Mouse (Mus musculus) liver, embryonic 13.5 days (tissue): ENCODE measurements around the gene Gcnt3. TPM values are rescaled to one million over a fixed set of nuclear protein-coding genes. Genes with fewer than 3 reads are reported as not detected.

Experiments used
- ATAC-seq: fragments of 200-750 bp; cut with Nextera tagmentation; 2 replicates; pipeline ENCODE4 v1.8.0; 2017; ENCODE audit warnings: low read depth, mild to moderate bottlenecking, moderate number of reproducible peaks, moderate library complexity
- DNase-seq: peaks from one replicate; pipeline ENCODE4 v3.0.0; 2022
- H3K27ac ChIP-seq: fragments of 300-500 bp; sonication (generic); 2 replicates; pipeline ENCODE4 v1.5.1; 2015; ENCODE audit warnings: moderate library complexity, mild to moderate bottlenecking, inconsistent platforms
- H3K27me3 ChIP-seq: fragments of 300-500 bp; sonication (generic); 2 replicates; pipeline ENCODE4 v1.6.1; 2015; ENCODE audit warnings: mild to moderate bottlenecking, inconsistent platforms
- H3K36me3 ChIP-seq: fragments of 300-500 bp; sonication (generic); 2 replicates; pipeline ENCODE4 v1.6.1; 2015; ENCODE audit warnings: mild to moderate bottlenecking, inconsistent platforms
- H3K4me1 ChIP-seq: fragments of 300-500 bp; sonication (generic); replicated peaks from 2 replicates; pipeline ENCODE4 v1.6.1; 2015; ENCODE audit warnings: inconsistent platforms
- H3K4me2 ChIP-seq: fragments of 300-500 bp; sonication (generic); 2 replicates; pipeline ENCODE4 v1.6.1; 2015; ENCODE audit warnings: inconsistent platforms, mild to moderate bottlenecking, moderate library complexity
- H3K4me3 ChIP-seq: fragments of 300-500 bp; sonication (generic); replicated peaks from 2 replicates; pipeline ENCODE4 v1.5.1; 2015; ENCODE audit warnings: mild to moderate bottlenecking, inconsistent platforms
- H3K9ac ChIP-seq: fragments of 300-500 bp; sonication (generic); 2 replicates; pipeline ENCODE4 v1.6.1; 2015; ENCODE audit warnings: mild to moderate bottlenecking, inconsistent platforms
- H3K9me3 ChIP-seq: fragments of 300-500 bp; sonication (generic); replicated peaks from 2 replicates; pipeline ENCODE4 v1.6.1; 2016; ENCODE audit warnings: inconsistent platforms
- WGBS: fragments of 180-500 bp; shearing (Covaris S2); methylation state at CpG from one replicate; pipeline ENCODE4 v1.1.7; 2015; ENCODE audit not compliant: insufficient replicate concordance; 5-methylcytosine and 5-hydroxymethylcytosine counted together
- polyA plus RNA-seq: library from polyadenylated mRNA; unstranded; fragments of >200 nt; fragmentation: Nextera tagmentation; extraction: Ambion mirVana; gene quantifications from 2 replicates; pipeline ENCODE4 v1.2.1, GENCODE M21; 2015

Gene Gcnt3
- 0.09 TPM in 1 of 2 replicates, not detected in the other for polyA plus RNA-seq

DNA sequence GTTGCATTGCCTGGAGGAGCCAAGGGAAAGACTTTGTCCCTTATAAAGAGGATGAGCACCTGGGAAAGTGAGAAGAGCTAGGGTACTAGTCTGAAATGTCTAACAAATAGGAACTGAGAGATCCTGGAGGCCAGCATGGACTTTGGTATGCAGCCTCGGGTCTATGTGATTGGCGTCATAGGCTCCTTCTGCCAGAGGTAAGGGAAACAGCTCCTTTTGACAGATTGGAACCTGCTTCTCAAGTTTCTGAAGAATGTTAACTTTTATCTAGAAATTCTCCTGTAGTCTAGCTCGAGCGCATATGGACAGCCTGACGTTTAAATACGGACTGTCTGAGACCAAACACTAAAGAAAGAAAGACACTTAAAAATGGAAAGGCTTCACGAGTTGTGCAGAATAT lies at the start of gene Gcnt3:
TSS of gene Gcnt3 (minus strand) at position 101 of the 400 bp plus-strand sequence.
- no peaks in the 10 kb centered on the region for H3K36me3 ChIP-seq
- no peak within 1 kb of the TSS for H3K27ac ChIP-seq
- H3K4me2 ChIP-seq = no peak within 1 kb of the TSS
- no peak for ATAC-seq
- peaks cover 16% of the 10 kb centered on the region for H3K27me3 ChIP-seq
- no peak within 1 kb of the TSS for H3K9ac ChIP-seq
- H3K9me3 ChIP-seq = no peaks in the 10 kb centered on the region
- H3K4me1 ChIP-seq = peaks cover 5% of the 10 kb centered on the region
- DNase-seq = no peak
- no peak within 1 kb of the TSS for H3K4me3 ChIP-seq
- WGBS = 70% methylated on average over 7 of the region's 7 CpGs

DNA sequence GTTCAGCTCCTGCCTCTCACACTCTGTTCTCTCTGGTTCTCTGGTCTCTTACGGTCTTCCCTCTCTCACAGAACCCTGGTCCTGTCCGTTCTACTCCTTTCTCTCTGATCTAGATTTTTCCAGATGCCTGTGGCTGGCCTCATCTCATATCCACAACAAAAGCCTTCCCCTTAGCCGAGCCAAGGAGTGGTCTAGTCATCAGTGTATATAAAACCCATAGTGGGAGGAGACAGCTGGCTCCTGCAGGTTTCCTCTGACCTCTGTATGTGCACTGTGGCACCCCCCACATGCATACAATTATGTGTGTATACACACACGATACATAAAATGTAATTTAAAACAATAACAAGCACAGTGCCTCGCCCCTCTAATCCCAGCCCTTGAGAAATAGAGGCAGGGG lies 49.5 kb upstream of the Gcnt3 start:
- 62% methylated on average over 5 of the region's 5 CpGs for WGBS
- Histone ChIP-seq H3K27ac (no peak overlapping the region), H3K9me3 (no peaks in the 10 kb centered on the region), H3K4me1 (no peaks in the 10 kb centered on the region; the same call in 1 of the 2 replicates), H3K27me3 (no peaks in the 10 kb centered on the region), H3K9ac (no peak overlapping the region), H3K4me2 (no peak overlapping the region), H3K36me3 (no peaks in the 10 kb centered on the region), H3K4me3 (no peak overlapping the region)
- DNase-seq (no peak), ATAC-seq (no peak)

DNA sequence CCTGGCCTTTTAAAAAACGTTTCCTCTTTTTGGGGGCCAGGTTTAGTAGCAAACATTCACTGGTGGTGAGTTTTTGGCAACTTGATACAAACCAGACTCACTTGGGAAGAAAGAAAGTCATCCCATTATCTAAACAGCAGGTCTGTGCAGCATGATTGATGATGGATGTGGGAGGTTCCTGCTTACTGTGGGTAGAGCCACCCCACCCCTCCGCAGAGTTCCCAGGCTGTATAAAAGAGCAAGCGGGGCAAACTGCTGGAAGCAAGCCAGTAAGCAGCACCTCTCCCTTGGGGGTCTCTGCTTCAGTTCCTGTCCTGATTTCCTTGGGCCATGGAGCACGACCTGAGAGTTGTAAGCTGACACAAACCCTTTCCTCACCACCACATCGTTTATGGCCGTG lies 48.2 kb upstream of the Gcnt3 start:
- H3K27me3 ChIP-seq = no peaks in the 10 kb centered on the region
- no peak overlapping the region for H3K27ac ChIP-seq
- H3K9me3 ChIP-seq = no peaks in the 10 kb centered on the region
- DNase-seq = no peak
- 45% methylated on average over 6 of the region's 6 CpGs for WGBS
- ATAC-seq = no peak
- no peak overlapping the region for H3K4me2 ChIP-seq
- no peak overlapping the region for H3K9ac ChIP-seq
- no peak overlapping the region for H3K4me3 ChIP-seq
- H3K4me1 ChIP-seq = no peaks in the 10 kb centered on the region; the same call in 1 of the 2 replicates
- H3K36me3 ChIP-seq = no peaks in the 10 kb centered on the region

DNA sequence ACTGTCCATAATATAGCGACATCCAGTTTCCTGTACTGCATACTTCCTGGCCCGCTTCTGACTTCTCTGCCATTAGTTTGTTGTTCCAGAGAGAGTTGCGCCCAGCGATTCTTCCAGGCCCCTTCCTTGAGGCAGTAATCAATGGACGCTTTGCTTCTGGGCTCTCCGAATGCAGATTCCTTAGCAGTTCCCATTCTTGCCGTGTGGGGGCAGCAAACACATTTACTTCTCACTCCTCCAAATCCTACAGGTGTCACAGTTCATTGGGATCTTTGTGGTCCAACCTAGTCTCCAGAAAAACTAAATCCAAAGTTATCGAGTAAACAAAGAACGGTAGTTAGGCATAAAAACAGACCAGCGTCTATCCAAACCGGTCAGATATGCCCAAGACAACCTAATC lies 46.2 kb upstream of the Gcnt3 start:
- Histone ChIP-seq H3K27ac (no peak overlapping the region), H3K4me1 (no peaks in the 10 kb centered on the region; the same call in 1 of the 2 replicates), H3K36me3 (no peaks in the 10 kb centered on the region), H3K9ac (no peak overlapping the region), H3K9me3 (no peaks in the 10 kb centered on the region), H3K4me2 (no peak overlapping the region), H3K4me3 (no peak overlapping the region), H3K27me3 (no peaks in the 10 kb centered on the region)
- DNase-seq = no peak
- no peak for ATAC-seq
- WGBS = 55% methylated on average over 11 of the region's 11 CpGs

DNA sequence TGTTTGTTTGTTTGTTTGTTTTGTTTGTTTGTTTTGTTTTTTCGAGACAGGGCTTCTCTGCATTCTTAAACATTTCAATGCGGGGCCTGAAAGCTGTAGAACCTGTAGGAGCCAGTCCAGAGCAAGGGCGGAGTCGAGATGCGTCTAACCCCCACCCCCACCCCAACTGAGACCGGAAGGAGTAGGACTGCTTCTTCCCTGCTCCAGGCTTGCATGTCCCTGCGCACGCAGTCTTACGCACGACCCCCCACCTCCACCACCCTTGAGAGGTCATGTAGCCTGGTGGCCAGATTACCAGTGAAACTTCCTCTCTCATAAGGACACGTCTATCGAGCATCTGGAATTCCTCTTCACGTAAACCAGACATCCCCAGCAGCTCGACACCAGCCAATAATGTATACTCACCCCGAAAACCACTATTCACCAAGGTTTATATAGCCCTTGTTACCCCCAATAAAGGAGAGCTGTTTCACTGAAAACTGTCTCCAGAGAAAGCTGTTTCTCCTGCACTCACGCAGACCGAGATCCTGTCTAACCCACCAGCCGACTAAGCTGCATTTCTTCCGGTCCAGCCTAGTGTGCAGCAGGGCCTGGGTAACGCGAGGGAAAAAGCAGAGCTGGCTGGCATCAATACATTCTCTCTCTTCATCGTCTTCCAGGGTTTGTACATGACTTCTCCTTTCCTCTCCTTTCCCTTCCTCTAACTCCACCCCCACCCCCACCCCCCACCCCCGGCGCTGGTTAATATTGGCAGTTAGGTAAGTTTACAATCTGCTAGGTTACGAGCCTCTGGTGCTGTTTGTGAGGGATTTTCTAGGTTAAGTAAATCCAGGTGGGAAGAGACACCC lies 44.7 kb upstream of the Gcnt3 start:
- 48% methylated on average over 25 of the region's 25 CpGs for WGBS
- no peaks in the 10 kb centered on the region for H3K36me3 ChIP-seq

DNA sequence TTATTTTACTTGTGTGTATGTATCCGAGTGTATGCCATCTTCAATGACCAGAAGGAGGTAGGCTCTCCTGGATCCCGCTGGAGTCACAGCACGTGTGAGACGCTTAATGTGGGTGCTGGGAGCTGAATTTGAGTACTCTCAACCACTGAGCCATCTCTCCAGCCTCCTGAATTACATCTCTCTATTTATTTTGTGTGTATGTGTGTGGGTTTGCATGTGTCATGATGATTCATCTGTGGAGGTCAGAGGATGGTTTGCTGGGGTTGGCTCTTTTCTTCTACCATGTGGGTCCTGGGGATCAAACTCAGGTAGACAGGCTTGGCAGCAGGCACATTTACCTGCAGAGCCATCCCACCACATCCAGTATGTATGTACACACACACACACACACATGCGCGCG lies 43.9 kb upstream of the Gcnt3 start:
- H3K27ac ChIP-seq = no peak overlapping the region
- 75% methylated on average over 7 of the region's 7 CpGs for WGBS
- peak overlapping the region; percentile 24; the same call in 1 of the 2 replicates for H3K4me2 ChIP-seq
- ATAC-seq = no peak
- H3K27me3 ChIP-seq = no peaks in the 10 kb centered on the region
- H3K36me3 ChIP-seq = no peaks in the 10 kb centered on the region
- H3K9me3 ChIP-seq = no peaks in the 10 kb centered on the region
- no peak for DNase-seq
- no peak overlapping the region for H3K4me3 ChIP-seq
- H3K9ac ChIP-seq = no peak overlapping the region
- H3K4me1 ChIP-seq = peaks cover 5% of the 10 kb centered on the region; the same call in 1 of the 2 replicates

More for the DNA sequence above, 44.7 kb upstream of the Gcnt3 start:
- ATAC-seq (no peak), DNase-seq (no peak)
- no peak overlapping the region for H3K9ac ChIP-seq
- H3K27ac ChIP-seq = no peak overlapping the region
- no peaks in the 10 kb centered on the region for H3K9me3 ChIP-seq
- H3K4me1 ChIP-seq = peaks cover 5% of the 10 kb centered on the region; the same call in 1 of the 2 replicates
- H3K4me3 ChIP-seq = no peak overlapping the region
- H3K4me2 ChIP-seq = peak overlapping the region; percentile 24; the same call in 1 of the 2 replicates
- H3K27me3 ChIP-seq = no peaks in the 10 kb centered on the region

DNA sequence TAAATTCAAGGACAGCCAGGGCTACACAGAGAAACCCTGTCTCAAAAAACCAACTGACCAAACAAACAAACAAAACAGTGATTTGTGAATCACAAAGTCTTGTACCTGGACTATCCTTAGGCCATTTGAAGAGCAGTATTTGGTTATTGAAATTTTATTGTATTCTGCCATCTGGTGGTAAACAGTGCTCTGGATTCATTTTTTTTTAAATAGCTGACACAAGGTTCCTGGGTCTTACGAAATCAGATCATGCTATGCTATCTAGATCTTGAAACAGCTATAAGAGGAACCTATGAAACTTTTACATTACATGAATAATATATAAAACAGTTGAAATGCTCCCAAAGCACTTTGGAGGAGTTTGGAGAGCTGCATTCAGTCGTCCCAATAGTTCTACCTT lies 43.1 kb upstream of the Gcnt3 start:
- Histone ChIP-seq H3K4me3 (no peak overlapping the region), H3K9ac (no peak overlapping the region), H3K9me3 (no peaks in the 10 kb centered on the region), H3K27me3 (no peaks in the 10 kb centered on the region), H3K4me2 (no peak overlapping the region), H3K27ac (no peak overlapping the region), H3K4me1 (peaks cover 5% of the 10 kb centered on the region; the same call in 1 of the 2 replicates), H3K36me3 (no peaks in the 10 kb centered on the region)
- no peak for DNase-seq
- 45% methylated on average over 2 of the region's 2 CpGs for WGBS
- no peak for ATAC-seq

DNA sequence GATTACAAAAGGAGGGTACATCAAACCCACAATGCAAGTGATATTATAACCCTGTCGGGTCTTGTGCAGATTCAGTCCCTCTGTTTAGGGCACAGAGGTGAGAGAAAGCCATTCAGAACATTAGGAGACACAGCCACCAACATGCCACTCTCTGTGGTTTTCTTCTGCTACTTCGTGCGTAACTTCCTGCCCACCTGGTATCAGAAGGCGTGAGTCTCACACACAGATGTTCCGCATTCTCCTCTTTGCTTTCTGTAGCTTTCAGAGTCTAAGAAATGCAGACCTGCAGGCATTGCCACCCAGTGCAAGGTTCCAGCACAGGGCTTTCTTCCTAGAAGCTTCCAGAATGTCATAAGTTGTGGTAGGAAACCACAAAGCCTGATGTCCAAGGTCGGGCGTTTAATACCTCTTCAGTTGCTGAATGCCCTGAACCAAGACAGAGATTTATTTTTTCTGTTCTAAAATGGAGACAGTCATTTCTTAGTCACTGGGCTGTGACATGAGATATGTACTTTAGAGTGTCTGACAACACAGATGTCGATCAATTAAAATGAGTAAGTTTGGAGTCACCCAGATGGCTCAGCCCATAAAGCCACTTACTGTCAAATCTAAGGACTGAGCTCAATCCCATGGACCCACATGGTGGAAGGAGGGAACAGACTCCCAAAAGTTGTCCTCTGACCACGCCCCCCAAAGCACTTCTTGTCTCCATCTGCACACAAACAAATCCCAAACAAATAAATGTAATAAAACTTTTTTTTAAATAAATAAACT lies 42.3 kb upstream of the Gcnt3 start:
- no peaks in the 10 kb centered on the region for H3K27me3 ChIP-seq
- no peak for ATAC-seq
- H3K36me3 ChIP-seq = no peaks in the 10 kb centered on the region
- H3K4me1 ChIP-seq = peaks cover 5% of the 10 kb centered on the region; the same call in 1 of the 2 replicates
- no peak overlapping the region for H3K9ac ChIP-seq
- WGBS = 57% methylated on average over 9 of the region's 9 CpGs
- H3K9me3 ChIP-seq = no peaks in the 10 kb centered on the region
- no peak overlapping the region for H3K4me2 ChIP-seq
- no peak overlapping the region for H3K4me3 ChIP-seq
- DNase-seq = no peak
- no peak overlapping the region for H3K27ac ChIP-seq

DNA sequence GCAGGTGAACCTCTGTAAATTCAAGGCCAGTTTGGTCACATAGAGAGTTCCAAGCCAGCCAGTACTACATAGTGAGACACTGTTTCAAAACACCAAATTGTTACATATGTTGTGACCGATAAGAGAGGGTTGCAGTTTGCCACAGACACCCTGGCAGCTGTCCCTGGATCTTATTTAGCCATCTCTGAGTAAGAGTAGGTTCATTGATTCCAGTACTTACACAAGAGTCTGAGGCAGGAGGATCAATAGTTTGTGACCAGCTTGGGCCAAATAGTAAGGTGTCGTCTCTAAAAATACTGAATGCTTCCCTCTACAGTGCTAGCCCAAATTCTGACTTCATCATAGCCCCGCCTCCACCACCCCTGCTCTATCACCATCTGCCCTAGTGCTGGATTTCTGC lies 40.1 kb upstream of the Gcnt3 start:
- DNase-seq = no peak
- no peaks in the 10 kb centered on the region for H3K36me3 ChIP-seq
- peaks cover 11% of the 10 kb centered on the region for H3K4me1 ChIP-seq
- no peak overlapping the region for H3K4me3 ChIP-seq
- H3K9me3 ChIP-seq = no peaks in the 10 kb centered on the region
- H3K4me2 ChIP-seq = no peak overlapping the region
- H3K27me3 ChIP-seq = no peaks in the 10 kb centered on the region; the same call in 1 of the 2 replicates
- no peak overlapping the region for H3K27ac ChIP-seq
- WGBS = 69% methylated on average over 3 of the region's 3 CpGs
- no peak for ATAC-seq
- no peak overlapping the region for H3K9ac ChIP-seq

DNA sequence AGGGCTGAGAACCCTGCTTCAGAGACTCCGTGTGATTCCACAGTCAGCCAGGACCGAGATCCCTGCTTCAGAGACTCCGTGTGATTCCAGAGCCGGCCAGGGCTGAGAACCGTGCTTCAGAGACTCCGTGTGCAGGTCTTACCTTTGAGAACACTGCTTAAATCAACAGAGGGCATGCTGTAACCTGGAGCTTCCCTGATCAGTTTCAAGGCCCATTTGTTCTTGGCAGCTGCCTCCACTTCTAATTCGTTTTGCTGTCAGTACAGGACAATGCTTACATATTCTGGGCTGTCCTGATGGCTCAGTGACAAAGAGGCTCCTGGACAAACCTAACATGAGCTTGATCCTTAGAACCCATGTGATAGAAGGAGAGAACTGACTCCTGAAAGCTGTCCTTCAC lies 39.3 kb upstream of the Gcnt3 start:
- Histone ChIP-seq H3K4me3 (no peak overlapping the region), H3K36me3 (no peaks in the 10 kb centered on the region), H3K27me3 (no peaks in the 10 kb centered on the region; the same call in 1 of the 2 replicates), H3K27ac (no peak overlapping the region), H3K4me1 (peaks cover 11% of the 10 kb centered on the region), H3K9ac (no peak overlapping the region), H3K9me3 (no peaks in the 10 kb centered on the region), H3K4me2 (no peak overlapping the region)
- no peak for ATAC-seq
- WGBS = 66% methylated on average over 7 of the region's 7 CpGs
- no peak for DNase-seq

DNA sequence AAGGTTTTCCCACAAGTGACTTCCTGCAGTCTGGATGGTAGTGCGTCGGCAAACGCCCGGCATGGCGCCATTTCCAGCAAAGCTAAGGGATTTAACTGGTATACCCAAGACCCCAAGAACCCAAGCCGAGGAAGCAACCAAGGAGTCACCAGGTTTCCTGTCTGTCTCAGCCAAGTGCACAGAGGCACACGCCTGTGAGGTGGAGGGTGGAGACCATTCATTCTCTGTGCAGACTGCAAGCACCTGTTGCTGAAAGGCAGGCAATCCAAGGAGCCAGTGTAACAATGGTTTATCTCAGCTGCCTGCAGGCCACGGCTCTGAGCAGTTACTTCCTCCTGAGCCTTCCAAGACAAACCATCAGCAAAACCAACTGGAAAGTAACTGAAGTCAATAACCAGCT lies 34.5 kb upstream of the Gcnt3 start:
- DNase-seq = no peak
- Histone ChIP-seq H3K27ac (no peak overlapping the region), H3K9ac (no peak overlapping the region), H3K9me3 (no peaks in the 10 kb centered on the region), H3K27me3 (no peaks in the 10 kb centered on the region; the same call in 1 of the 2 replicates), H3K36me3 (no peaks in the 10 kb centered on the region), H3K4me1 (peaks cover 6% of the 10 kb centered on the region), H3K4me2 (no peak overlapping the region), H3K4me3 (no peak overlapping the region)
- 63% methylated on average over 8 of the region's 8 CpGs for WGBS
- no peak for ATAC-seq
